Mouse (Mus musculus) NIH3T3 (cell line): Measurements from ENCODE around the gene Gm8206.
"Not testable (repeated sequence)": the region's sequence is repeated elsewhere in the genome, so short reads cannot be mapped to it uniquely, and the experiment has no call there.

Experiments used
- DNase-seq: peaks from one replicate; pipeline ENCODE4 v3.0.0-alpha.2; 2012; ENCODE audit warnings: low read depth

Gene Gm8206

GRCm38 (mm10) chr14:6093842-6094241 lies at the start of gene Gm8206:
Gene Gm8206, minus strand, starts transcription at chr14:6093942.
- DNase-seq, result not testable (repeated sequence)

GRCm38 (mm10) chr14:6125707-6126106 lies 32.0 kb upstream of the Gm8206 start, which contains the start of gene Gm3476:
Gene Gm3476, minus strand, starts transcription at chr14:6125807.
- DNase-seq, result not testable (repeated sequence)

- DNase-seq, result peak; percentile 92
These were observed 14.7 kb upstream of the Gm8206 start, which contains the start of gene Gm3468 for GRCm38 (mm10) chr14:6108272-6108925. Gene Gm3468, minus strand, starts transcription at chr14:6108665.

GRCm38 (mm10) chr14:6107500-6107899 lies 13.8 kb upstream of the Gm8206 start:
- DNase-seq, result peak; percentile 33

GRCm38 (mm10) chr14:6058167-6058566 lies 35.6 kb downstream of the Gm8206 start, which contains the start of gene Gm6337:
Gene Gm6337, minus strand, starts transcription at chr14:6058267.
- not testable (repeated sequence) for DNase-seq

GRCm38 (mm10) chr14:5987136-5987535 lies 106.6 kb downstream of the Gm8206 start:
- not testable (repeated sequence) for DNase-seq

- DNase-seq, result not testable (repeated sequence)
These were observed 114.7 kb downstream of the Gm8206 start, which contains the start of gene Gm3453 for GRCm38 (mm10) chr14:5979037-5979436. Gene Gm3453, minus strand, starts transcription at chr14:5979137.
